Mouse (Mus musculus) heart, embryonic 12.5 days (tissue): ENCODE measurements around the gene Ankrd53. TPM values are rescaled to one million over a fixed set of nuclear protein-coding genes. Genes with fewer than 3 reads are reported as not detected.

Experiments used
- ATAC-seq: fragments of 200-750 bp; cut with Nextera tagmentation; 2 replicates; pipeline ENCODE4 v1.8.0; 2017; ENCODE audit warnings: moderate TSS enrichment, moderate library complexity; ENCODE audit not compliant: insufficient number of reproducible peaks, low FRiP score
- H3K27ac ChIP-seq: fragments of 300-500 bp; sonication (generic); 2 replicates; pipeline ENCODE4 v1.5.1; 2016; ENCODE audit warnings: mild to moderate bottlenecking, moderate library complexity; ENCODE audit not compliant: poor library complexity, severe bottlenecking
- H3K27me3 ChIP-seq: fragments of 300-500 bp; sonication (generic); replicated peaks from 2 replicates; pipeline ENCODE4 v1.6.1; 2016; ENCODE audit warnings: mild to moderate bottlenecking, moderate library complexity
- H3K36me3 ChIP-seq: fragments of 300-500 bp; sonication (generic); 2 replicates; pipeline ENCODE4 v1.6.1; 2016; ENCODE audit warnings: mild to moderate bottlenecking, moderate library complexity
- H3K4me1 ChIP-seq: fragments of 300-500 bp; sonication (generic); replicated peaks from 2 replicates; pipeline ENCODE4 v1.6.1; 2016; ENCODE audit warnings: mild to moderate bottlenecking
- H3K4me2 ChIP-seq: fragments of 300-500 bp; sonication (generic); 2 replicates; pipeline ENCODE4 v1.6.1; 2016; ENCODE audit warnings: mild to moderate bottlenecking, moderate library complexity
- H3K4me3 ChIP-seq: fragments of 300-500 bp; sonication (generic); 2 replicates; pipeline ENCODE4 v1.5.1; 2016; ENCODE audit warnings: mild to moderate bottlenecking
- H3K9ac ChIP-seq: fragments of 300-500 bp; sonication (generic); 2 replicates; pipeline ENCODE4 v1.6.1; 2016; ENCODE audit warnings: mild to moderate bottlenecking, moderate library complexity
- H3K9me3 ChIP-seq: fragments of 300-500 bp; sonication (generic); replicated peaks from 2 replicates; pipeline ENCODE4 v1.6.1; 2016; ENCODE audit warnings: mild to moderate bottlenecking, moderate library complexity
- WGBS: fragments of 180-500 bp; shearing (Covaris S2); methylation state at CpG from one replicate; pipeline ENCODE4 v1.1.7; 2016; 5-methylcytosine and 5-hydroxymethylcytosine counted together
- polyA plus RNA-seq: library from polyadenylated mRNA; unstranded; fragments of >200 nt; fragmentation: Nextera tagmentation; extraction: Ambion mirVana; gene quantifications from 2 replicates; pipeline ENCODE4 v1.2.1, GENCODE M21; 2016

The Ankrd53 gene
- polyA plus RNA-seq: not detected in 2 replicates

- no peaks in the 10 kb centered on the region for H3K36me3 ChIP-seq
- peaks cover 23% of the 10 kb centered on the region for H3K4me1 ChIP-seq
- H3K27ac ChIP-seq: no peak within 1 kb of the TSS
- no peak for ATAC-seq
- 30% methylated on average over 6 of the region's 6 CpGs for WGBS
- peak within 1 kb of the TSS; percentile 45 for H3K4me3 ChIP-seq
- peak within 1 kb of the TSS; percentile 82 for H3K4me2 ChIP-seq
- no peaks in the 10 kb centered on the region for H3K9me3 ChIP-seq
- peak within 1 kb of the TSS; percentile 64 for H3K9ac ChIP-seq
- peaks cover 79% of the 10 kb centered on the region for H3K27me3 ChIP-seq
Observed at GRCm38 (mm10) chr6:83762344-83762743, at the start of gene Ankrd53. TSS of gene Ankrd53 (plus strand) at chr6:83762644.

DNA sequence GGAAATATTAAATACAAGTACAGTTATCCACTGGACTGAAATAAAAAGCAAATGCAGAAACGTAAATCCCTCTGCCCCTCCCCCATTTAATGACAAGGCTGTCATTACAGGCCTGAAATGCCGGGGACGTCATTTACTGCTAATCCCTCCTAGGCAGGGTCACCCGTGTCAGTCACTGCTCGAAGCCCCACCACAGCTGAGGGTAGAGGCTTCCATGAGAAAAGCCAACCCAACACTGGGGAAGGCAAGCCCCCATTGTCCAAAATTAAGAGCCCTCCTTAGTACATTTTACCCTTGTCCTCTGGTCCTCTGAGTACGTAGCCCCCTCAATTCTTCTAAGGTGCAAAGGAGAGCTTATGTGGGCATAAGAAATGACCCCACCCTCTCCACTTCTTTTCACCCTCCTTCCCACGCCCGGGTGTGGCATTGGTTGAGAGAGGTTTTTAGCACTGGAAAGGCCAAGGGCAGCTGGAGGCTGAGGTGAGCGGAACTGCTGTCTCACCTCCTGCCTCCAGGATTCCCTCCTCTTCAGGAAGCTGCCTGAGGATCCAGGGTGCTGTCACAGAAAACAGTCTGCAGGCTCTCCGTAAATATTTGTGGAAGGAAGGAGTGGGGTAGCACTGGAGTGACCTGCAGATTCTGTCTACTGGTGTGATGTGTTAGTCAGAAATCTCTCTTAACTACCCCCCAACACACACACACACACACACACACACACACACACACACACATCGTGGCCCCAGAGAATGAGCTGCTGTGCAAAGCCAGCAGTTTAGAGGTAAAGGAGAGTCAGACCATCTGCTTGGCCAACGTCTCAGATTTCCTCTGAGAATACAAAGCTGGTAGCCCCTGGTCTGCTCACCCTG, 48.9 kb upstream of the Ankrd53 start:
- 3% methylated on average over 12 of the region's 12 CpGs for WGBS
- peaks cover 96% of the 10 kb centered on the region for H3K27me3 ChIP-seq
- no peaks in the 10 kb centered on the region for H3K9me3 ChIP-seq
- no peaks in the 10 kb centered on the region for H3K36me3 ChIP-seq
- no peak overlapping the region for H3K4me3 ChIP-seq
- ATAC-seq: no peak
- no peak overlapping the region for H3K27ac ChIP-seq
- H3K9ac ChIP-seq: no peak overlapping the region
- H3K4me2 ChIP-seq: no peak overlapping the region
- H3K4me1 ChIP-seq: peaks cover 30% of the 10 kb centered on the region

DNA sequence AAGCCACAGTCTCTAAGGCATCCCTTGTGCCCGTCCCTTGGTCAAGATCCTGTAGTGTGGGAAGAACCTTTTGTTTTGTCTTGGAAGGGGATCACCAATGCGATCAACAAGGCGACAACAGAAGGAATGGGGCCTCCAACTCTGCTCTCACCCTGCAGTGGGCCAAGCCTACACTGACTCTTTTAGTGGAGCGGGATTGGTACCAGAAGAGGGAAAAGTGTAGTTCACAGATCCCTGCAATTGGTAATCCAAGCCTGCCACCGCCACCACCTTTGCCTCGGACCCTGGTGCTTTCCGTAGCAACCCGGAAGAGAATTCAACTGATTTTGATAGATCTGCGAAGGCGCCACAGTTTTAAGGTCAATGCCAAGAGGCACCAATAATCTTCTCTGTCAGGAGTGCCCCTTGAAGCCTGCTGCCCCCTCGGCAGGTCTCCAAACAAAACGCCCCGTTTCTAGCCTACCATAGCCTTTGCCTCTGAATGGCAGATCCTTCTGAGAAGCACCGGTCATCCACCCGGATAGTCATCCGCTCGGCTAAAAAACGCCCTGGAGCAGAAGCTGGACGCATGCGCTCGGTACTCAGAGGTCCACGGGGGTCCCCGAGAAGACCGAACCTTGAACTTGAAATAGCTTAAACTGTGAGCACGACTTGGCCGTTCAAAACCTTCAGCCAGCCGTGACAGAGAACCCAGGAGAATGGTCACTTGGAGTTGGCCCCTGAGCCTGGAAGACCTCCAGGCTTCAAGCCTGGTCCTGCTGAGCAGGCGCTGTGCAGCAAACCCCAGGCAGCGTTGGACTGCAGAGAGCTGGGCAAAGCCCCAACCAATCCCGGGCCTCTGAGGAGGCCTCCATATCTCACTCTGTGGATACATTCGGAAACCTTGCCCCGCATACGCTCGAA, 48.0 kb upstream of the Ankrd53 start:
- ATAC-seq: no peak
- Histone ChIP-seq H3K27me3 (peaks cover 94% of the 10 kb centered on the region), H3K4me3 (no peak overlapping the region), H3K9ac (no peak overlapping the region), H3K4me1 (peaks cover 30% of the 10 kb centered on the region), H3K9me3 (no peaks in the 10 kb centered on the region), H3K27ac (no peak overlapping the region), H3K4me2 (no peak overlapping the region; the same call in 1 of the 2 replicates), H3K36me3 (no peaks in the 10 kb centered on the region)
- WGBS: 1% methylated on average over 34 of the region's 34 CpGs

DNA sequence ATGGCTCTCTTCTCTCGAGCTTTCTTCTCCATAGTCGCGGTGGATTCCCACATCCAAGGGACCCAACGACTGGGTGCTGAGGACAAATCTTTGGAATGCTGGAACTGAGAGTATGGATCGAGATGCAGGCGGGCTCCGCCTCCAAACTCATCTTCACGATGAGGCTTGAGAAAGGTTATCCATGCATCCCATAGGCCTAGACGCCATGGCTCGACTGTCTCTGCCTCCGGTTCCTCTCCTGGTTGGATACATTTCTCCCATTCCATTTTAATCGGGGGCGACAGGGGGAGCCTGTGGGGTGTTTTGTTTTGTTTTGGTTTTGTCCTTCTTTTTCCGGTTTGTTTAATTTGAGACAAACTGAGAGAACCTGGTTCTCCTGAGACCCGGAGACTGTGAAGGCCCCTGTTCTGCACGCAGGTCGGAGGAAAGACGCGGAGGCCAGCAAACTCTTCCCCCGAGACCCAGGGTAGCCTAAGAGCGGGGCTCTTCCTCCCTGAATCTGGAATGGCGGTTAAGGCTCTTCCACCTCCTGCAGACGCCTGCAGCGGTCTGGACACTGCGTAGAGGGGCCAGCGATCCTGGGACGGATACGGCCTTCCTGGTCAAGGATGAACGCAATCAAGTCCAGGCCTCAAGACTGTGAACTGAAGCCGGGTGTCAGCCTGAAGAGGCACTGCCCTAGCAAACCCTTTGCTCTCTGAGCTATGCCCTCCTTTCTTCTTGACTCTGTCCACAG, 46.8 kb upstream of the Ankrd53 start:
- ATAC-seq: no peak
- 1% methylated on average over 30 of the region's 30 CpGs for WGBS

DNA sequence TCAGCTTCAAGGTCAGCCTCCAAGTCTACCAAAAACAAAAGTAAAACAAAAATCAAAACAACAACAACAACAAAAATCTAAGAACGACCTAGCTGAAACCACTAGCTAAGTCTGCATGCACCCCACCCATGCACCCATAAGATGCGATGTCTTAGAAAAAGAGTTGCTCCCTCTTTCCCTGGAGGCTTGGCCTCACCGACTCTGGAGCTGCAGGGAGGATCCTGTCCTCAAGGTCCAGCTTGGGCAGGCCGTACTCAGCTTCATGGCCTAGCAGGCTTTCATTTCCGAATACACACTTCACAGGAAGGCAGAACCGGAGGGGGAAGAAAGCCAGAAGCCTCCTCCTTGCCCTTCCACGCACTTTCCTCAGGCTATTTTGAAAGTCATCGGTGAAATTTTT, 45.4 kb upstream of the Ankrd53 start:
- 4% methylated on average over 8 of the region's 8 CpGs for WGBS
- no peak overlapping the region for H3K4me2 ChIP-seq
- no peaks in the 10 kb centered on the region for H3K36me3 ChIP-seq
- H3K9ac ChIP-seq: no peak overlapping the region
- H3K9me3 ChIP-seq: no peaks in the 10 kb centered on the region
- no peak overlapping the region for H3K27ac ChIP-seq
- peaks cover 94% of the 10 kb centered on the region for H3K27me3 ChIP-seq
- H3K4me3 ChIP-seq: no peak overlapping the region
- no peak for ATAC-seq
- peaks cover 10% of the 10 kb centered on the region for H3K4me1 ChIP-seq

More for the DNA sequence above, 46.8 kb upstream of the Ankrd53 start:
- Histone ChIP-seq H3K4me1 (peaks cover 24% of the 10 kb centered on the region), H3K27ac (no peak overlapping the region), H3K36me3 (no peaks in the 10 kb centered on the region), H3K9ac (no peak overlapping the region), H3K4me3 (peak overlapping the region; percentile 17; the same call in 1 of the 2 replicates), H3K4me2 (peak overlapping the region; percentile 37), H3K9me3 (no peaks in the 10 kb centered on the region), H3K27me3 (peaks cover 94% of the 10 kb centered on the region)

DNA sequence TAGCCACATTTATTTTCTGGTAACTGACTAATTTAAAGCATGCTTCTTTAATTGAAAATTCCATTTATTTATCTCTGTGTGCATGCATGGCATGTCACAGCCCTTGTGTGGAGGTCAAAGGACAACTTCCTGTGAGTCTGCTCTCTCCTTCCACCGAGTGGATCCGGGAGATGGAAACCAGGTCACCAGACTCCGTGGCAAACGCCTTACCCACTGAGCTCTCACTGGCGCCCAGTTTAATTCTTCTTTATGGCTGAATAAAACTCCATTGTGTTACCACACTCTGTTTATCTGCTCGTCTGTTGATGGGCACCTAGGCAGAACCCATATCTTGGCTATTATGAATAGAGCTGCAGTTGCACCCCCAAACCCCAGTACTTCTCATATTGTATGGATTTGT, 39.9 kb upstream of the Ankrd53 start:
- no peaks in the 10 kb centered on the region for H3K4me1 ChIP-seq
- no peak overlapping the region for H3K4me2 ChIP-seq
- no peak overlapping the region for H3K4me3 ChIP-seq
- no peak overlapping the region for H3K27ac ChIP-seq
- H3K9ac ChIP-seq: no peak overlapping the region
- ATAC-seq: no peak
- WGBS: 23% methylated on average over 6 of the region's 6 CpGs
- H3K36me3 ChIP-seq: no peaks in the 10 kb centered on the region
- no peaks in the 10 kb centered on the region for H3K9me3 ChIP-seq
- peaks cover 76% of the 10 kb centered on the region for H3K27me3 ChIP-seq

GRCm38 (mm10) chr6:83727178-83727577, 35.3 kb upstream of the Ankrd53 start:
- Histone ChIP-seq H3K27me3 (peaks cover 69% of the 10 kb centered on the region), H3K4me1 (no peaks in the 10 kb centered on the region), H3K9ac (no peak overlapping the region), H3K9me3 (no peaks in the 10 kb centered on the region), H3K36me3 (no peaks in the 10 kb centered on the region), H3K4me3 (no peak overlapping the region), H3K4me2 (no peak overlapping the region), H3K27ac (no peak overlapping the region)
- ATAC-seq: no peak
- WGBS: 37% methylated on average over 4 of the region's 4 CpGs

GRCm38 (mm10) chr6:83728488-83728887, 34.0 kb upstream of the Ankrd53 start:
- H3K9ac ChIP-seq: no peak overlapping the region
- 84% methylated on average over 3 of the region's 3 CpGs for WGBS

GRCm38 (mm10) chr6:83729350-83729970, 33.0 kb upstream of the Ankrd53 start:
- no peak overlapping the region for H3K27ac ChIP-seq
- no peak overlapping the region for H3K4me3 ChIP-seq
- no peak for ATAC-seq
- H3K4me1 ChIP-seq: no peaks in the 10 kb centered on the region
- no peaks in the 10 kb centered on the region for H3K36me3 ChIP-seq
- no peak overlapping the region for H3K9ac ChIP-seq
- peaks cover 62% of the 10 kb centered on the region for H3K27me3 ChIP-seq
- WGBS: 69% methylated on average over 14 of the region's 14 CpGs
- H3K4me2 ChIP-seq: no peak overlapping the region
- peaks cover 9% of the 10 kb centered on the region for H3K9me3 ChIP-seq

More at GRCm38 (mm10) chr6:83728488-83728887, 34.0 kb upstream of the Ankrd53 start:
- H3K4me3 ChIP-seq: no peak overlapping the region
- no peaks in the 10 kb centered on the region for H3K9me3 ChIP-seq
- ATAC-seq: no peak
- H3K36me3 ChIP-seq: no peaks in the 10 kb centered on the region
- H3K27ac ChIP-seq: no peak overlapping the region
- H3K4me2 ChIP-seq: no peak overlapping the region
- H3K4me1 ChIP-seq: no peaks in the 10 kb centered on the region
- peaks cover 69% of the 10 kb centered on the region for H3K27me3 ChIP-seq

DNA sequence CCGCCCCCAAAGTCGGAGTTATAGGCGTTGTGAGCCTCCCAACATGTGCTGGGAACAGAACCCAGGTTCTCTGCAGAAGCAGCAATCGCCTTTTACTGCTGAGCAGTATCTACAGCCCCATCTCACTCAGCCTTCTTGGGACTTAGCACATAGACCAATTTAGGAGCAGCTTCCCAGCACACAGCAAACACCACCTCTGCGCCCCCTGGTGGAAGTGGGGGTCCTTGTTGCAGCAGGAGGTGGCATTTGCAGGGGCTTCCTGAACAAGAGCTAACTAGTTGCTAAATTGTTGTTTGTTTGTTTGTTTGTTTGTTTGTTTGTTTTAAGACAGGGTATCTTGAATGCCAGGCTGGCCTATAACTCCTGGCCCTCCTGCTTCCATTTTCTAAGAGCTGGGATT, 31.3 kb upstream of the Ankrd53 start:
- H3K27ac ChIP-seq: no peak overlapping the region
- H3K4me3 ChIP-seq: no peak overlapping the region
- peaks cover 61% of the 10 kb centered on the region for H3K27me3 ChIP-seq
- no peak overlapping the region for H3K4me2 ChIP-seq
- H3K36me3 ChIP-seq: no peaks in the 10 kb centered on the region
- ATAC-seq: no peak
- H3K9ac ChIP-seq: no peak overlapping the region
- no peaks in the 10 kb centered on the region for H3K4me1 ChIP-seq
- peaks cover 10% of the 10 kb centered on the region for H3K9me3 ChIP-seq
- 28% methylated on average over 5 of the region's 5 CpGs for WGBS
